Mouse (Mus musculus) hindbrain, postnatal 0 days (tissue): ENCODE data around the gene Rbks. TPM values are rescaled to one million over a fixed set of nuclear protein-coding genes. Genes with fewer than 3 reads are reported as not detected.

Experiments
- ATAC-seq: fragments of 200-750 bp; cut with Nextera tagmentation; 2 replicates; pipeline ENCODE4 v1.8.0; 2017; ENCODE audit warnings: mild to moderate bottlenecking, moderate TSS enrichment, moderate library complexity
- DNase-seq: peaks from one replicate; pipeline ENCODE4 v3.0.0-alpha.2; 2015; ENCODE audit warnings: low spot score
- H3K27ac ChIP-seq: fragments of 300-500 bp; sonication (generic); 2 replicates; pipeline ENCODE4 v1.5.1; 2014; ENCODE audit warnings: mild to moderate bottlenecking
- H3K27me3 ChIP-seq: fragments of 300-500 bp; sonication (generic); 2 replicates; pipeline ENCODE4 v1.6.1; 2014; ENCODE audit warnings: low read length, mixed read lengths; ENCODE audit not compliant: insufficient read depth
- H3K36me3 ChIP-seq: fragments of 300-500 bp; sonication (generic); 2 replicates; pipeline ENCODE4 v1.6.1; 2014; ENCODE audit warnings: low read length, mixed read lengths; ENCODE audit not compliant: insufficient read depth
- H3K4me1 ChIP-seq: fragments of 300-500 bp; sonication (generic); 2 replicates; pipeline ENCODE4 v1.6.1; 2014; ENCODE audit warnings: antibody characterized with exemption, low read length, mixed read lengths; ENCODE audit not compliant: insufficient read depth
- H3K4me2 ChIP-seq: fragments of 300-500 bp; sonication (generic); 2 replicates; pipeline ENCODE4 v1.6.1; 2014; ENCODE audit warnings: low read depth, mild to moderate bottlenecking, low read length, moderate library complexity, mixed read lengths
- H3K4me3 ChIP-seq: fragments of 300-500 bp; sonication (generic); 2 replicates; pipeline ENCODE4 v1.5.1; 2014; ENCODE audit warnings: low read length
- H3K9ac ChIP-seq: fragments of 300-500 bp; sonication (generic); replicated peaks from 2 replicates; pipeline ENCODE4 v1.6.1; 2014; ENCODE audit warnings: mild to moderate bottlenecking, low read length, moderate library complexity, mixed read lengths
- H3K9me3 ChIP-seq: fragments of 300-500 bp; sonication (generic); 2 replicates; pipeline ENCODE4 v1.6.1; 2016; ENCODE audit warnings: low read length, mixed read lengths
- CTCF ChIP-seq: IDR thresholded peaks from 2 replicates; pipeline ENCODE4 v1.5.1; 2016; ENCODE audit warnings: antibody characterized with exemption, control low read depth, low read depth
- WGBS: fragments of 180-500 bp; shearing (Covaris S2); extraction: QIAGEN DNeasy Blood & Tissue Kit; methylation state at CpG from one replicate; pipeline ENCODE4 v1.1.7; 2014; 5-methylcytosine and 5-hydroxymethylcytosine counted together
- polyA plus RNA-seq: library from polyadenylated mRNA; unstranded; fragments of >200 nt; fragmentation: Nextera tagmentation; extraction: Ambion mirVana; gene quantifications from 2 replicates; pipeline ENCODE4 v1.2.1, GENCODE M21; 2015
- total RNA-seq: library from RNA; depleted of rRNA; stranded (reverse); fragments of >200 nt; gene quantifications from 2 replicates; pipeline ENCODE4 v1.2.3, GENCODE M21; 2014

The Rbks gene
- total and polyA plus RNA-seq, 2 experiments from 2014 or later, result 1.6 to 3.2 TPM

GRCm38 (mm10) chr5:31630064-31630463 lies 67.4 kb downstream of the Rbks start:
- Histone ChIP-seq H3K27me3 (no peaks in the 10 kb centered on the region), H3K4me3 (no peak overlapping the region), H3K4me2 (no peak overlapping the region), H3K4me1 (no peaks in the 10 kb centered on the region), H3K9ac (no peak overlapping the region), H3K27ac (no peak overlapping the region), H3K36me3 (no peaks in the 10 kb centered on the region), H3K9me3 (no peaks in the 10 kb centered on the region)
- TF ChIP-seq CTCF, result no peak
- WGBS, result 48% methylated on average over 5 of the region's 5 CpGs
- ATAC-seq, result no peak
- DNase-seq, result no peak

DNA sequence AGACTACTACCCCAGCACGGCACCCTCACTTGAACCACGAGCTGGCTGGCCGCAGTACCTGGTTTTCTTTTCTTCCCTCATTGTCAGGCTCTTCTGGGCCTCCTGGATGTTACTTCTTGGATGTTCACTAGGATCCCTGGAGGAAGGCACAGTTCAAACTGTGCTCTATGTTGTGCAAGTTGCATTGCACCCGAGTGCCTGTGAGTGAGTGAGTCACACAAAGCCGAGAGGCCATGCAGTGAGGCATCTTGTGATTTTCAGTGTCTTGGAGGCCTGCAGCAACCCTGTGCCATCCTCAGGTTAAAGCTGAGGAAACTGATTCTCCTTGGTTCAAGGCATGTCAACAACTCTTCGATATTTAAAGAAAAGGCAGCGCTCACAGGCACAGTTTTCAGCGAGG lies 68.9 kb downstream of the Rbks start:
- Histone ChIP-seq H3K4me1 (no peaks in the 10 kb centered on the region), H3K4me3 (no peak overlapping the region), H3K27ac (no peak overlapping the region), H3K27me3 (no peaks in the 10 kb centered on the region), H3K9ac (no peak overlapping the region), H3K36me3 (no peaks in the 10 kb centered on the region), H3K9me3 (no peaks in the 10 kb centered on the region), H3K4me2 (no peak overlapping the region)
- WGBS, result 87% methylated on average over 8 of the region's 8 CpGs
- no peak for TF ChIP-seq CTCF
- no peak for ATAC-seq
- DNase-seq, result no peak

- no peak overlapping the region for H3K9ac ChIP-seq
- no peaks in the 10 kb centered on the region for H3K9me3 ChIP-seq
- H3K27me3 ChIP-seq, result no peaks in the 10 kb centered on the region
- no peaks in the 10 kb centered on the region for H3K4me1 ChIP-seq
- DNase-seq, result no peak
- no peak for ATAC-seq
- H3K4me2 ChIP-seq, result no peak overlapping the region
- H3K27ac ChIP-seq, result no peak overlapping the region
- no peak overlapping the region for H3K4me3 ChIP-seq
- WGBS, result 61% methylated on average over 9 of the region's 9 CpGs
- no peaks in the 10 kb centered on the region for H3K36me3 ChIP-seq
- no peak for TF ChIP-seq CTCF
Measured at GRCm38 (mm10) chr5:31627562-31628526, 69.6 kb downstream of the Rbks start.

GRCm38 (mm10) chr5:31627117-31627516 lies 70.3 kb downstream of the Rbks start:
- H3K4me3 ChIP-seq, result no peak overlapping the region
- WGBS, result 30% methylated on average over 3 of the region's 3 CpGs
- H3K27ac ChIP-seq, result no peak overlapping the region
- DNase-seq (no peak), ATAC-seq (no peak)
- no peaks in the 10 kb centered on the region for H3K4me1 ChIP-seq
- no peak overlapping the region for H3K9ac ChIP-seq
- no peak overlapping the region for H3K4me2 ChIP-seq
- H3K9me3 ChIP-seq, result no peaks in the 10 kb centered on the region
- H3K27me3 ChIP-seq, result no peaks in the 10 kb centered on the region
- no peak for TF ChIP-seq CTCF
- no peaks in the 10 kb centered on the region for H3K36me3 ChIP-seq

DNA sequence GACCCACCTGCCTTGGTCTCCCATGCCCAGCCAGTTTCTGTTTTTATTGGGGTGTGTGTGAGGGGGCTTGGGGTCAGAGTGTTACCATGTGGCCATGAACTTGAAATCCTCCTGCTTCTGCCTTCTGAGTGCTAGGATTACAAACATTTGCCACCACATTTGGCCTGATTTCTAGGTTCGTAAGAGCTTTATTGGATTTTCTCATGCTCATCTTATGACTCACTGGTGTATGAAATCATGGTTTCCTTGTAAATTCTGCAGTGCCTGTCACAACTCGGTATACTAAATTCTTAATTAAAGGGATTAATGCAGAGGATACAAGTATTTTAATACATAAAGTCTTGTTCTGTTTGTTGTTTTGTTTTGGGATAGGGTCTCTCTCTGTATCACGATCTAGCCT lies 77.1 kb downstream of the Rbks start:
- Histone ChIP-seq H3K27ac (no peak overlapping the region), H3K9me3 (no peaks in the 10 kb centered on the region), H3K4me3 (no peak overlapping the region), H3K27me3 (no peaks in the 10 kb centered on the region), H3K9ac (no peak overlapping the region), H3K4me1 (peaks cover 5% of the 10 kb centered on the region; the same call in 1 of the 2 replicates), H3K36me3 (peaks cover 12% of the 10 kb centered on the region; the same call in 1 of the 2 replicates), H3K4me2 (no peak overlapping the region)
- DNase-seq (no peak), ATAC-seq (no peak)
- 93% methylated on average over 3 of the region's 3 CpGs for WGBS
- no peak for TF ChIP-seq CTCF

GRCm38 (mm10) chr5:31614339-31615025 lies 82.9 kb downstream of the Rbks start:
- ATAC-seq, result no peak
- Histone ChIP-seq H3K9ac (peak overlapping the region; percentile 74), H3K27ac (peak overlapping the region; percentile 86), H3K4me3 (peak overlapping the region; percentile 78), H3K27me3 (no peaks in the 10 kb centered on the region), H3K4me1 (peaks cover 12% of the 10 kb centered on the region), H3K4me2 (peak overlapping the region; percentile 75), H3K9me3 (no peaks in the 10 kb centered on the region), H3K36me3 (peaks cover 8% of the 10 kb centered on the region; the same call in 1 of the 2 replicates)
- 40% methylated on average over 6 of the region's 6 CpGs for WGBS
- DNase-seq, result no peak
- TF ChIP-seq CTCF, result no peak
